Mouse (Mus musculus) CH12.LX (cell line): Measurements from ENCODE around the gene Pcyt2. TPM values are rescaled to one million over a fixed set of nuclear protein-coding genes. Genes with fewer than 3 reads are reported as not detected.

Source experiments
- DNase-seq: peaks from one replicate; pipeline ENCODE4 v3.0.0-alpha.2; 2013; ENCODE audit errors: extremely low read depth
- H3K27ac ChIP-seq: 2 replicates; pipeline ENCODE4 v1.5.1; 2012; ENCODE audit warnings: low read depth, mild to moderate bottlenecking, control low read depth, moderate library complexity; ENCODE audit not compliant: insufficient read depth
- H3K27me3 ChIP-seq: replicated peaks from 2 replicates; pipeline ENCODE3; 2012; ENCODE audit warnings: inconsistent platforms
- H3K36me3 ChIP-seq, 2 experiments: replicated peaks in 1 of 2; 2 replicates each; pipeline versions ENCODE3 to v1.6.1; 2012; ENCODE audit warnings: inconsistent platforms in 1 of 2, low read length in 1 of 2, mild to moderate bottlenecking in 1 of 2, mixed read lengths in 1 of 2, moderate library complexity in 1 of 2; ENCODE audit not compliant: control insufficient read depth in 1 of 2, insufficient read depth in 1 of 2
- H3K4me1 ChIP-seq, 2 experiments: 2 replicates each; pipeline ENCODE4 v1.6.1; 2012; ENCODE audit warnings: inconsistent platforms in 1 of 2, moderate library complexity in 1 of 2; ENCODE audit not compliant: insufficient read depth in 2 of 2, control insufficient read depth in 1 of 2
- H3K4me2 ChIP-seq: 2 replicates; pipeline ENCODE4 v1.6.1; 2012; ENCODE audit warnings: low read depth, mild to moderate bottlenecking, control low read depth; ENCODE audit not compliant: poor library complexity, insufficient read depth, severe bottlenecking
- H3K4me3 ChIP-seq, 3 experiments: fragments of 150-350 bp in 1 of 3; sonication (generic) in 1 of 3; replicated peaks in 1 of 3; 2 replicates each; pipeline versions ENCODE3 to v1.5.1; 2011 to 2012; ENCODE audit warnings: low read depth in 2 of 3, low read length in 2 of 3, mild to moderate bottlenecking in 2 of 3, moderate library complexity in 2 of 3, control low read depth in 1 of 3, improper control_type of control experiment in 1 of 3, inconsistent platforms in 1 of 3, mixed read lengths in 1 of 3; ENCODE audit not compliant: poor library complexity in 1 of 3
- H3K79me2 ChIP-seq: replicated peaks from 2 replicates; pipeline ENCODE4 v1.6.1; 2012; ENCODE audit warnings: mild to moderate bottlenecking, moderate library complexity; ENCODE audit not compliant: control insufficient read depth, poor library complexity, insufficient read depth, severe bottlenecking; ENCODE audit errors: extremely low read depth
- H3K9ac ChIP-seq: 2 replicates; pipeline ENCODE4 v1.6.1; 2012; ENCODE audit warnings: low read depth, mild to moderate bottlenecking, control low read depth, moderate library complexity; ENCODE audit not compliant: insufficient read depth
- H3K9me3 ChIP-seq: replicated peaks from 2 replicates; pipeline ENCODE3; 2012; ENCODE audit warnings: low read length, inconsistent platforms, mixed read lengths
- BHLHE40 ChIP-seq: IDR thresholded peaks from 2 replicates; pipeline ENCODE4 v1.6.1; 2011; ENCODE audit warnings: mild to moderate bottlenecking, low read depth, low read length, improper control_type of control experiment
- CHD2 ChIP-seq: IDR thresholded peaks from 2 replicates; pipeline ENCODE4 v1.6.1; 2011; ENCODE audit warnings: low read length, improper control_type of control experiment
- E2F4 ChIP-seq: IDR thresholded peaks from 2 replicates; pipeline ENCODE4 v1.6.1; 2011; ENCODE audit warnings: low read depth, low read length, improper control_type of control experiment; ENCODE audit not compliant: insufficient replicate concordance
- EP300 ChIP-seq: IDR thresholded peaks from 2 replicates; pipeline ENCODE4 v1.6.1; 2011; ENCODE audit warnings: low read length, improper control_type of control experiment
- ETS1 ChIP-seq: conservative IDR thresholded peaks from 2 replicates; pipeline ENCODE4 v1.6.1; 2012; ENCODE audit warnings: low read depth, mild to moderate bottlenecking, inconsistent platforms, low read length, improper control_type of control experiment, moderate library complexity
- HCFC1 ChIP-seq: IDR thresholded peaks from 2 replicates; pipeline ENCODE4 v1.6.1; 2012; ENCODE audit warnings: low read depth, mild to moderate bottlenecking, inconsistent platforms, low read length, improper control_type of control experiment
- JUN ChIP-seq: IDR thresholded peaks from 2 replicates; pipeline ENCODE4 v1.6.1; 2011; ENCODE audit warnings: low read depth, mild to moderate bottlenecking, low read length, improper control_type of control experiment, moderate library complexity; ENCODE audit not compliant: insufficient read depth
- KAT2A ChIP-seq: IDR thresholded peaks from 2 replicates; pipeline ENCODE4 v1.6.1; 2012; ENCODE audit warnings: low read length, improper control_type of control experiment, inconsistent platforms; ENCODE audit not compliant: insufficient replicate concordance
- MAFK ChIP-seq: IDR thresholded peaks from 2 replicates; pipeline ENCODE4 v1.6.1; 2011; ENCODE audit warnings: low read length, improper control_type of control experiment; ENCODE audit not compliant: insufficient replicate concordance
- MAZ ChIP-seq: IDR thresholded peaks from 2 replicates; pipeline ENCODE4 v1.6.1; 2012; ENCODE audit warnings: low read depth, mild to moderate bottlenecking, inconsistent platforms, low read length, improper control_type of control experiment, moderate library complexity
- MXI1 ChIP-seq: IDR thresholded peaks from 2 replicates; pipeline ENCODE4 v1.6.1; 2011; ENCODE audit warnings: mild to moderate bottlenecking, low read depth, low read length, improper control_type of control experiment
- MYC ChIP-seq: IDR thresholded peaks from 2 replicates; pipeline ENCODE4 v1.6.1; 2011; ENCODE audit warnings: low read depth, mild to moderate bottlenecking, improper control_type of control experiment, low read length
- NELFE ChIP-seq: IDR thresholded peaks from 2 replicates; pipeline ENCODE4 v1.6.1; 2011; ENCODE audit warnings: low read depth, low read length, improper control_type of control experiment
- NRF1 ChIP-seq: IDR thresholded peaks from 2 replicates; pipeline ENCODE4 v1.6.1; 2014; ENCODE audit warnings: low read depth, mild to moderate bottlenecking, inconsistent platforms, low read length, improper control_type of control experiment, moderate library complexity
- POLR2A ChIP-seq: IDR thresholded peaks from 2 replicates; pipeline ENCODE4 v1.6.1; 2011; ENCODE audit warnings: low read depth, mild to moderate bottlenecking, improper control_type of control experiment, low read length
- POLR2AphosphoS2 ChIP-seq: IDR thresholded peaks from 2 replicates; pipeline ENCODE4 v1.6.1; 2011; ENCODE audit warnings: low read depth, low read length, improper control_type of control experiment
- RCOR1 ChIP-seq: conservative IDR thresholded peaks from 2 replicates; pipeline ENCODE4 v1.6.1; 2012; ENCODE audit warnings: low read depth, mild to moderate bottlenecking, inconsistent platforms, low read length, improper control_type of control experiment
- SIN3A ChIP-seq: IDR thresholded peaks from 2 replicates; pipeline ENCODE4 v1.6.1; 2012; ENCODE audit warnings: low read length, improper control_type of control experiment, inconsistent platforms
- TBP ChIP-seq: conservative IDR thresholded peaks from 2 replicates; pipeline ENCODE4 v1.6.1; 2011; ENCODE audit warnings: low read depth, low read length, improper control_type of control experiment
- TCF12 ChIP-seq: IDR thresholded peaks from 2 replicates; pipeline ENCODE4 v1.6.1; 2014; ENCODE audit warnings: low read depth, mild to moderate bottlenecking, inconsistent platforms, low read length, improper control_type of control experiment
- USF2 ChIP-seq: conservative IDR thresholded peaks from 2 replicates; pipeline ENCODE4 v1.6.1; 2011; ENCODE audit warnings: low read depth, low read length, improper control_type of control experiment
- ZC3H11A ChIP-seq: IDR thresholded peaks from 2 replicates; pipeline ENCODE4 v1.6.1; 2012; ENCODE audit warnings: low read depth, mild to moderate bottlenecking, inconsistent platforms, low read length, improper control_type of control experiment
- ZMIZ1 ChIP-seq: IDR thresholded peaks from 2 replicates; pipeline ENCODE4 v1.6.1; 2012; ENCODE audit warnings: low read depth, mild to moderate bottlenecking, inconsistent platforms, low read length, improper control_type of control experiment
- ZNF384 ChIP-seq: IDR thresholded peaks from 2 replicates; pipeline ENCODE4 v1.6.1; 2012; ENCODE audit warnings: low read depth, low read length, improper control_type of control experiment, inconsistent platforms
- dilution Hi-C: fragments of 300-500 bp; cut with MboI; formaldehyde crosslinking; loops from 2 replicates; pipeline ENCODE4 v1.14.3; 2020; ENCODE audit warnings: low sequenced_read_pairs; ENCODE audit not compliant: extremely low pct_unique_long_range_greater_than_20kb, extremely low pct_ligation_motif_present
- in situ Hi-C: fragments of 300-500 bp; cut with MboI; formaldehyde crosslinking; loops from 3 replicates; pipeline ENCODE4 v1.14.3; 2019; ENCODE audit warnings: low sequenced_read_pairs, low pct_ligation_motif_present, low pct_unique_long_range_greater_than_20kb, mixed read lengths
- polyA plus RNA-seq: library from polyadenylated mRNA; unstranded; fragments of >175 nt; gene quantifications from 2 replicates; pipeline ENCODE4 v1.2.1, GENCODE M21; 2012; ENCODE audit warnings: low read depth; ENCODE audit not compliant: insufficient read length
- total RNA-seq, 2 experiments: library from RNA; depleted of rRNA; stranded (reverse); fragments of 300-350 nt in 1 of 2; fragments of >200 nt in 1 of 2; gene quantifications; 2 replicates each; pipeline ENCODE4 v1.2.3; 2012 to 2014

The Pcyt2 gene
- total and polyA plus RNA-seq, 3 experiments, result 154 to 166 (median 155) TPM

GRCm38 (mm10) chr11:120598283-120598989, 19.3 kb downstream of the Pcyt2 start, which contains the start of the genes Alyref and Anapc11 (continued):
- peak; percentile 46; the same call in 1 of the 2 replicates for TF ChIP-seq TBP
- peak; percentile 98 for TF ChIP-seq NELFE
- peak; percentile 61 for TF ChIP-seq ETS1
- TF ChIP-seq NRF1, result peak; percentile 97
- peak; percentile 93; the same call in 1 of the 2 replicates for TF ChIP-seq KAT2A
- peak; percentile 78; the same call in 1 of the 2 replicates for TF ChIP-seq MYC
- TF ChIP-seq POLR2A, result peak; percentile 95
- peak; percentile 60 for TF ChIP-seq BHLHE40
- TF ChIP-seq SIN3A, result peak; percentile 77; the same call in 1 of the 2 replicates

DNA sequence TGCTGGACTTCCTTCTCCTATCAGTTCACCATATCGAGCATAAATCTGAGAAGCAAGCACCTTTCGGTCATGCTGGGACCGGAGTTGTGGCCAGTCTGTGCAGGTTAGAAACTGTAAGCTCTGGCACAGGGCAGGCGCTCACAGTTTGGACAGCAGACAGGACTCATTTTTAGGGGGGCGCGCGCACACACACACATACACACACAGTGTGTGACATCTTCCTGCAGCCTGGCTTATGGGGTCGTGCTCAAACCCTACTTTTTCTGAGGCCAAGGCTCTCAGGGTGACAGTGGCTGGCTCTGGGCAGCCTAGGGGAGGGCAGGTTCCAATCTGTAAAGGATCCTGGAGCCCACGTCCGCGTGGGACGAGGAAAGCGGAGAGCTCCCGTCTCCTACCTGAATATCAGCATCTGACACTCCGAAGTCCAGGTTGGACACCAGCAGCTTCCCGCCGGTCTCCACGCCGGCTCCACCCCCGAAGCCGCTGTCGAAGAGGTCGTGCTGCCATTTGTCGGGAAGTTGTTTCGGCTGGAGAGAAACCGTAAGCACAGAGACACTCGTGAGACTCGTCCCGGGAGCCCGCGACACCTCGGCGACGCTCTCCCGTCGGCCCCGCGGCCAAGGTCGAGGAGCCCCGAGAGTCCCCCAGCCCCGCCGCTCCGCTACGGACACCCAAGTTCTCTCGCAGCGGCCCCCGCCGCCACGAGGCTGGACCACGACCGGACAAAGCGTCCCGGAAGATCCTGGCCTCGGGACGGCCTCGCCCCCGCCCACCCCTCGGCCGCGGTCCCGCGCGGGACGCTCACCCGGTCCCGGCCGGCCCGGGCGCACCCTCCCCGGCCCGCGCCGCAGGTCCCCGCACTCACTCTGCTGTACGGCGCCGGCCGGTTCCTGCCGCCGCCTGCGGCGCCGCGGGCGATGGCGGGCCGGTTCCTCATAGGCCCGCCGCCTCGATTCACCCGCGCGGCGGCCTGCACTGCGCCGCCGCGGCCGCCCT, 20.2 kb downstream of the Pcyt2 start:
- no peaks in the 10 kb centered on the region for H3K9me3 ChIP-seq
- no peaks in the 10 kb centered on the region for H3K27me3 ChIP-seq
- H3K4me1 ChIP-seq, result peaks cover 8 to 58% of the 10 kb centered on the region in 2 experiments
- in situ Hi-C loops (no loop called here), dilution Hi-C loops (no loop called here)
- peak overlapping the region; percentile 83 to 96 (median 88) for H3K4me3 ChIP-seq
- H3K27ac ChIP-seq, result peak overlapping the region; percentile 17
- H3K4me2 ChIP-seq, result peak overlapping the region; percentile 64
- H3K9ac ChIP-seq, result peak overlapping the region; percentile 98
- H3K79me2 ChIP-seq, result peaks cover 62% of the 10 kb centered on the region
- TF ChIP-seq MXI1 (peak; percentile 61; the same call in 1 of the 2 replicates), MYC (0 out of 2 replicates have a peak, but pooled peaks have one; percentile 1), E2F4 (no peak), SIN3A (0 out of 2 replicates have a peak, but pooled peaks have one; percentile 46), KAT2A (no peak)
- DNase-seq, result no peak
- peaks cover 46 to 68% of the 10 kb centered on the region in 2 experiments for H3K36me3 ChIP-seq

DNA sequence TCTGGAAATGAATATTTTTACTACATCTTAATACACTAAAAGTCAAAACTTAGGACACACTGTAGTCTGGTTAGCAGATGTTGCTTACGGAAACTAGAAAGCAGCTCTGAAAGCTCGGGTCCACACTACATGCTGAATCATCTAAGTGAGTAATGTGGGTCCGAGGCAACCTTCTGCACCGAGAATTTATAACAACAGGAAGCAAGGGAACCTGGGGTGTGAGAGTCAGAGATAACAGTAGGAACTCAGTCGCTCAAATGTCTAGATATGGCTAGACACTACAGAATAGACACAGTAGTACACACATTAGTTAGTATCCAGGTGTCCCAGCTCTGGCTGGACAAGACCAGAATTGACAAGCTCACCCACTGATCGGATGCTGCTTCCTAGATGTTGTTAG, 29.2 kb downstream of the Pcyt2 start:
- Histone ChIP-seq H3K36me3 (peaks cover 67 to 91% of the 10 kb centered on the region in 2 experiments), H3K4me3 (no peak overlapping the region), H3K4me1 (peaks cover 0 to 2% of the 10 kb centered on the region in 2 experiments; a peak in 1 of 4 replicates), H3K27me3 (no peaks in the 10 kb centered on the region), H3K79me2 (peaks cover 15% of the 10 kb centered on the region), H3K27ac (no peak overlapping the region), H3K4me2 (no peak overlapping the region), H3K9me3 (peaks cover 4% of the 10 kb centered on the region), H3K9ac (no peak overlapping the region)
- DNase-seq, result no peak
- dilution Hi-C loops (no loop called here), in situ Hi-C loops (no loop called here)
- TF ChIP-seq BHLHE40, result no peak
- no peak for TF ChIP-seq USF2
- TF ChIP-seq EP300, result no peak
- no peak for TF ChIP-seq JUN
- TF ChIP-seq ZNF384, result no peak
- no peak for TF ChIP-seq MAFK
- TF ChIP-seq HCFC1, result no peak
- TF ChIP-seq ZC3H11A, result no peak
- TF ChIP-seq ETS1, result no peak
- no peak for TF ChIP-seq RCOR1
- no peak for TF ChIP-seq TCF12
- TF ChIP-seq CHD2, result no peak
- TF ChIP-seq POLR2A, result no peak
- no peak for TF ChIP-seq POLR2AphosphoS2
- TF ChIP-seq ZMIZ1, result no peak
- TF ChIP-seq E2F4, result no peak
- TF ChIP-seq KAT2A, result no peak
- no peak for TF ChIP-seq MAZ
- no peak for TF ChIP-seq TBP
